Mouse (Mus musculus) CD4-positive helper T cell, adult 2 months (primary cell): ENCODE data around the gene Zfp683.
A peak's percentile ranks its signal among the peaks of the same experiment; 100 is the strongest.

Experiments
- DNase-seq: peaks from one replicate; pipeline ENCODE4 v3.0.0-alpha.2; 2012; ENCODE audit warnings: low read depth, missing footprints, low spot score

The Zfp683 gene

DNA sequence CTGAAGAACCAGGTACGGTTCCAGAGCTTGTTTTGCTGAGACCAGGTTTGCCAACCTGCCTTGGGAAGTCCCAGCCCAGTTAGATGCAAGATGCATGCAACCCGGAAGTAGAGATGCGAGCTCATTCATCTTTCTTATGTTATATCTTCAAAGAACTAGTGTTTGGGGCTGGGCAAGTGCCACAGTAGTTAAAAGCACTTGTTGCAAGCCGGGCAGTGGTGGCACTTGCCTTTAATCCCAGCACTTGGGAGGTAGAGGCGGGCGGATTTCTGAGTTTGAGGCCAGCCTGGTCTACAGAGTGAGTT lies 37.5 kb downstream of the Zfp683 start:
- peak; percentile 76 for DNase-seq

DNA sequence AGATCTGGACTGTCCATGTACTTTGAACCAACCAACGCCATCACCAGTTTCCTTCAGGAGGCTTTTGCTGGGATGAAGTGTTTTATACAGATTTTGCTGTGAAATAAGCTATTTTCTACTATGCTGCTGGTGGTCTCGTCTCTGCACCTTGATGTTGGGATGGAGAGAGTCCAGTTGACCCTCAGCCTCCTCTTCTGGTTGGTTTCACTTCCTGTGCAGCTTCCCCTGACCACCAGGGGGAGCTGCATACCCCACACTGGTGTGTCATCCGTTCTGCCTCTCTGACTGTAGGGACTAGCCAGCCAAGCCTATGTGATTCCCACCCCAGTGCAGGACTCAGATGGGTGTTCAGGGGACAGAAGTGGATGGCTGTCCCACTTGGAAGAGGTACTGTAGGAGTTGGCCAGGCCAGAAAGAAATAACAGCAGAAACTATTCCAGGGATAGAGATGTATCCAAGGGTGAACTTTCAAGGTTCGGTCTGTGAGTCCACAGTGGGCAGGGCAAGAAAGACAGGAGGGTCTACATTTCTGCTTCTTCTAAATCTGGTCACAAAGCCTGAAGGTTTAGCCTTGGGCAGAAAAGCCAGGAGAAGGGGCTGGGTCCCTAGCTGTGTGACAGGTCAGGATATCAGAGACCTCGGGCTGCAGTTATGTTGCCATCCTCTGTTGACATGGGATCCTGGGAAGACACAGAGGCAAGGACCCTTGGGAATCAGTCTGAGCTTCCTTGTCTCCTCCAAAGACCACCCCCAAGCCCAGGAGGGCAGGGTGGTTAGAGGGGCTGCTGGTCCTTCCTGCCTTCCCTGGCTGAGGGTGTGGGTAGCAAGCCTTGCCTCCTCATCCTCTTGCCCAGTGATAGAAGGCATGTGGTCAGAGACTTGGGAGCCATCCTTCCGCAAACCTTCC lies 39.0 kb downstream of the Zfp683 start:
- peak; percentile 83 for DNase-seq

DNA sequence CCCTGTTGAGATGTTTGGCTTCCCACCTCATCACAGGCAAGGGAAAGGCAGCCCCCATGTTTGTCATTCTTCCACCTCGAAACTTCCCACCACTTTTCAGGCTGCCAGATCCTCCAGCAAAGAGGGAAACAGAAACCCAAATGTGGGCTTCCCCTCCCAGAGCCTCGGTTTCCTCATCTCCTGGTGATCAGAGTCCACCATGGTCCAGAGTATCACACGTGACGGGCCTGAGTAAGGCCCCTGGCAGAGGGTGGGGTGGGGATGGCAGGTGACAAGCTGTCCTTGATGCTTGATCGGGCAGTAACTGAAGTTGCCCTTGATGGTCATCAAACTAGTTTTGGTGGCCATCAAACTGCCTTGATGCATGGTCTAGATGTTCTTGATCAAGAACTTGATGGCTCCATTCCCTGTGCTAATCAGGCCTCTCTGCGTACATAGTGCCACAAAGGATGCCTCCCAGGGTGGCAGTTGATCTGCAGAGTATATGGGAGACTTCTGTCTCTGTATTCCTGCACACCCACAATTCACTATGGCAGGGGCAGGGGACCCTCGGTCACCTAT lies 40.4 kb downstream of the Zfp683 start:
- DNase-seq = no peak

DNA sequence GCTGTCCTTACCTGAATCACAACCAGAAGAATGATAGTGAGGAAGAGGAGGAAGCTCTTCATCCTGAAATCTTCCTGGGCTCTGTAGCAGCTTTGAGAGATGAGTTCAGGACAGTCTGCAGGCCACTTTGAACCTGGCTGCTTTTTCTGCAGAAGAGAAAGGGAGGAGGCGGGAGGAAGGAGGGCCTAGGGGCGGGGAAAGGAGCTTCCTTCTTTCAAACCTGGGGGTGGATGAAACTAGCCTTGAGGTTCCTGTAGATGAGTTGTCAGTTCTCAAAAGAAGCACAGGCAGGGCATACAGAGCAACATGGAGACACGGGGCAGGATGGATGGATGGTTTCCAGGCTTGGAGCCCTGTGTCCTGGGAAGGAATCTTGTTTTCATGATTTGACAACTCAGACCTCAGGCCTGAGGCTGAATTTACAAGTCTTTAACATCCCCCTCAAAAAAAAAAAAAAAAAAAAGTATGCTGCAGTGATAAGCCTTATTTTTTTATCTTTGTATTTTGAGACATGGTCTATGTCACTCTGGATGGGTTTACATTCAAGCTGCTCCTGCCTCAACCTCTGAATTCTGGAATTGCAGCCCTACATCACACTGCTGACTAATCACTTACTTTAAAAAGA lies 41.4 kb downstream of the Zfp683 start, which contains the start of gene Cd52:
TSS of gene Cd52 (minus strand) at position 160 of the 625 bp plus-strand sequence.
- peak; percentile 89 for DNase-seq

DNA sequence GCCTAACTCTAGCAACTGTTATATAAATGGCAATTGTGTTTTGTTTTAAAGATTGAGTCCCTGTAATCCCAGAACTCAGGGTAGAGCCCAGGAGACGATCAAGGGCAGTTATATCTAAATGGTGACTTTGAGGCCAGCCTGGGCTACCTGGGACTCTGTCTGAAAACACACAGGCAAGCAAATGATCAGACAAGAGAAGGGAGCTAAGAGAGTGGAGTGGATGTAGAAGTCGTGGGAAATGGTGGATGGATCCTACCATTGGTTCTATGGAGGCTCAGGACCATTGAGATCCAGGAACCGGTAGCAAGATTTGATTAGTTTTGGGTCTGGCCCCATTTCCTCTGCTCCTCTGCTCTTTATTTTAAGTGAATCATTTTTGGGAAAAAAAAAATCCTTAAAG lies 42.5 kb downstream of the Zfp683 start:
- peak; percentile 38 for DNase-seq

DNA sequence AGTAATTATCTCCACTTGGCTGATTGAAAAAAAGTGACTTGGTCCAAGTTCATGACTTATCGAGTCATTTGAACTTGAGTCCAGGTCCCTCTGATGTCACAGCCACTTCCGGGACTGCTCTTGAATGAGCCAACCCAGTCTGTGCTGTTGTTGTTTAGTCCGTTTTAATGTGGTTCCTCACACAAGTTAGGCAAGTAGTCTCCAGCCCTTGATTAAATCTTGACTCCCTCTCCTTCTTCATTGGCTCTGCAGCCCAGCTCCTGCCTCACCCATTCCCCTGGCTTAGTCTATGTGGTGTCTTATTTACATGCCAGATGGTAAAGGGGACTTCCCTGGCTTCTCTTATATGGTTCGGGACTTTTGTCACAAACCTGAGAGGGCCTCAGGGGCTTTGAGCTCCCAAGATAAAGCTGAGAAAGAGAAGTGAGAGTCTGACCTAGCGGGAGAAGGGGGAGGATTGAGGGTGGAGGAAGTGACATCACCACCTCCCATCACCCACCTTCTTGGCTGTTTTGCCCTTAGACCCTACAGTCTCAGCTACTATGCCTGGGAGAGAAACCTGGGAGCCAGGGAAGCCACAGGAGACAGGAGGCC lies 43.5 kb downstream of the Zfp683 start:
- DNase-seq = peak; percentile 91

DNA sequence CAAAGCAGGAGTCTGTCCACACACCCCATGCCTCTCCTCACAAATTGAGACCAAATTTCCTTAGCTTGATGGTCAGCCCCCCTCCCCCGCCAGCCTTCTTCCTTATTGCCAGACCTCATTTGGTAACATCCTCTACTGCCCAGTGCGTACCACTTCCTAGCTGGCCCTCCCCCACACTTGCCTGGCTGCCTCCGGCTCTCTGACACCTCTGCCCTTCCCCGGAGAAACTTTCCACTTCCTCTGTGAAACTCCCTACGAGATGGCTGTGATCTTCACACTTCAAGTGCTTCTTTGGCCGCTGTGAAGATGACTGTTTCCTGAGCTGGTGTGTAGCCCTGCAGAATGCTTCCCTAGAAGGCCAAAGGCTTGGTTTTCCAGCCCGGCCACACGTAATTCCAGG lies 45.0 kb downstream of the Zfp683 start:
- DNase-seq = peak; percentile 93

DNA sequence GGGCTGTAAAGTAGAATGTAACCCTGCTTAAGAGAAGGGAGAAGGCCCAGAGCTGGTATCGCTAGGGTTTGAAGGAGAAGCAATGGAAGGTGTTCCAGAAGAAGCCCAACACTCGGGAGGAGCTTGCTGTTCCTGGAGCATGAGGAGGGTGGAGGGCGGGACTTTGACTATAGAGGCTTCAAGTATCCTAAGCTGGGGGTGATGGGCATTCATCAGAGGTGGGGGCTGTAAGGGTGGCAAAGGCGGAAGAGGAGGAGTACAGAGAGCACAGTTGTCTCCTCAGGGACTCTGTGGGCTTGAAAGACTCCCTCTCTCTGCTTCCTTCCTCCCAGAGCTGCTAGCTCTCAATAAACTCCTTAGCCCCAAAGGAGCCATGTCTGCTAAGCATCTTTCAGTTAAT lies 46.6 kb downstream of the Zfp683 start:
- peak; percentile 17 for DNase-seq

DNA sequence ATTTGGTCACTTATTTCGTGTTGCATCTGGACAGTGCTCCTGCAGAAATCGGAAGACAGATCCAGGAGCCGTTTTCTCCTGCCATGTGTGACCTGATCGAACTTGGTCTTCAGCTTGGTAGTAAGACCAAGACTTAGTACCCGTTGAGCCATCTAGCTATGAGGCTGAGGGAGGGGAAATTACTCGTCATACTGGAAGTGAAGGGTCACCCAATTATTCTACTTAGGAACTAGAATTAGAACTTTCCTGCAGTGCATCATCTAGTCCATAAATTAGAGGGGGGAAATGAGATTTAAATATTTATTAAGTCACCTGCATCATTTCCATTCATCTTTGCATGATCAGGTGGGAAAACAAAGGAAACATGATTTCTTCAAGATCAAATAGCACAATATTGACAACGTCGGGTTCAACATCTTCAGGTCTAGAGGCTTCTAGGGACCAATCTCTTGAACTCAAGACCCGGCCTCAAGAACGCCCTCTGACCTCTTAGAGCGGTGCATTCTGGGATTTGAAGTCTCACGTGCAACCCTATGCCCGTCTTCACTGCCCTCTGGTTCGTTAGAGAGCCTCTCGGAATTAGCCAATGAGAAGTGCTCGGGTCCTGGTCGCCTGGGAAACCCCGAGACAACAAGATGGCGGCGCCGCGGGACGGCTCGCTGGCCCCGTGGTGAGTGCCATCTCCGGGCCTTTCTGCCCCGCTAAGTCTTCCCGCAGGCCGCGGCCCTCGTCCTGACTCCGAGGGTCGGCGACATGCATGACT lies 48.5 kb downstream of the Zfp683 start, which contains the start of gene Ubxn11:
TSS of gene Ubxn11 (plus strand) at position 592 of the 763 bp plus-strand sequence.
- DNase-seq = peak; percentile 91

DNA sequence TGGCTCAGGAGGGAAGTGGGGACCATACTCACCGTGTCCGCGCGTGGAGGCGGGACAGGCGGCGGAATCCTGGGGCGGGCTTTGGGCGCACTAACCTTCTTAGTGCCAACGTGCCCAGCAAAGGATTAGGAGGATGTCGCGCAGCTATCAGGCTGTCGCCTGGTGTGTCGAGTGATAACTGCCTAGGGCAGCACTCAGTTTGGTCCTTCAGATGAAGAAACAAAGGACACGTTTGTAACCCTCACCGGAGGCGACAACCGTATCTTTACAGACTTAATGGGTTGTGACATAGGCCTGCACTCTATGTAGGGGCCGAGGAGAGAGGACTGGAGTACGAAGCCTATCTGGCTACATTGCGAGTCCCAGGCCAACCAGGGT lies 49.1 kb downstream of the Zfp683 start:
- DNase-seq = no peak

DNA sequence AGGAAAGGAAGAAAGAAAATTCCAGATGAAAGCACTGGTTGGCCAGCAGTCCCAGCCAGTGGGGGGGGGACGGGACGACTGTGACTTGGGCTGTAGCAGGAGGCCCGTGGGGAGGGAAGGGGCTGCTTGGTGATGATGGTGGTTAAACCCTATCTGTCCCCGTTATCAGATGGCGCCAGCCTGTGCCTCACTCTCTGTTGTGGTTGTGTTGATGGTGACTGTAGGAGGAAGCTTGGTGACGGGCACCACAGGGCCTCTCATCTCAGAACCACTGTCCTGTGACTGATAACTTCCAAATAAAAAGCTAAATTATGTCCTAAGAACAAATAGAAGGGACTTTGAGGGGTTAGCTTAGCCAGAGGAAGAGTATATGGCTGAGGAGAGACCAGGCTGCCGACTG lies 52.5 kb downstream of the Zfp683 start:
- peak; percentile 82 for DNase-seq

DNA sequence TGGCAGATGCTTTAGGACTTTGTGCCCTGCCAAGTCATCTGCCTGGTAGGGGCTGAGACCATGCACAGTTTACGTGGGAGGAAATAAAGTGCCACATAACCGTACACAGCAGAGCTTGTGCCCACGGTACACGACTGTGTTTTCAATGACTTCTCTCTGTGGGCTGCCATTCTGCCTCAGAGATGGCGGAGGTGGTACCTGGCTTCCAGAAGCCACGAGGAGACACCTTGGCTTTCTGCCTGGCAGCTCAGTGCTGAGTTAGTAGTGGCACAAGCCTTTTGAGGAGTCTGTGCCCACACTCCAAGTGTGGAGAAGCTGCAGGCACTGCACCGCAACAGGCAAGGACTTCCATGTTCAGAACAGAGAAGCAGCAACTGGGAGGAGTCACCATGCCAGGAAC lies 54.1 kb downstream of the Zfp683 start:
- DNase-seq = no peak

DNA sequence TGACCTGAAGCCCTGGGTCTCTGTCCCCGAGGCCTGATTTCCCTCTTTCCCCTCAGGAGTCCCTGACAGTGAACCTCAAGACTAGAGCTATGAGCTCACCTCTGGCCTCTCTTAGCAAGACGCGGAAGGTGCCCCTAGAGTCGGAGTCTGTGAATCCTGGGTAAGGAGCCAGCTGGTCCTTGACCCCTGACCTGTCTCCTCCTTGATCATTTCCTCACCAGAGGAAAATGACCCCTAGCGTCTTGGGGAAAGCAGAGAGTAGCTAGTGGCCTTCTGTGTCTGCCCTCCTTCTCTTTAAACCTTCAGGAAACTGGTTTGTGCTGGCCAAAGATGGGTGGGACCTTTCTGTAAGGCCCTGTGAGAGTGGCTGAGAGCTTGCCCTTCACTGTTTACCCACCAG lies 54.6 kb downstream of the Zfp683 start:
- no peak for DNase-seq
